Mouse (Mus musculus) neutrophil, adult 5-6 weeks (primary cell): Measurements from ENCODE around the gene Cyth1. TPM values are rescaled to one million over a fixed set of nuclear protein-coding genes. Genes with fewer than 3 reads are reported as not detected.
A peak's percentile ranks its signal among the peaks of the same experiment; 100 is the strongest.

Source experiments
- ATAC-seq: fragments of 151-379, 151-347 bp; 2 replicates; pipeline ENCODE4 v1.8.0; 2017; ENCODE audit warnings: mild to moderate bottlenecking, moderate TSS enrichment; ENCODE audit not compliant: insufficient number of reproducible peaks, poor library complexity, low FRiP score, severe bottlenecking; ENCODE audit errors: extremely low read depth
- total RNA-seq: library from RNA; stranded (forward); fragments of 200-1000 nt; gene quantifications from 2 replicates; pipeline ENCODE4 v1.2.3, GENCODE M21; 2017

The Cyth1 gene
- total RNA-seq, 1 experiment from 2014 or later: 192 TPM

- no peak for ATAC-seq
These were observed 79.7 kb downstream of the Cyth1 start for GRCm38 (mm10) chr11:118168714-118169113.

GRCm38 (mm10) chr11:118166626-118167025 lies 81.8 kb downstream of the Cyth1 start:
- ATAC-seq: no peak

GRCm38 (mm10) chr11:118165681-118166080 lies 82.7 kb downstream of the Cyth1 start:
- no peak for ATAC-seq

- no peak for ATAC-seq
These were observed 83.8 kb downstream of the Cyth1 start for GRCm38 (mm10) chr11:118164566-118164965.

GRCm38 (mm10) chr11:118162245-118162644 lies 86.1 kb downstream of the Cyth1 start:
- ATAC-seq: peak; percentile 40; the same call in 1 of the 2 replicates

- no peak for ATAC-seq
These were observed 87.2 kb downstream of the Cyth1 start for GRCm38 (mm10) chr11:118161240-118161639.

GRCm38 (mm10) chr11:118160763-118161162 lies 87.6 kb downstream of the Cyth1 start:
- no peak for ATAC-seq

- no peak for ATAC-seq
These were observed 89.6 kb downstream of the Cyth1 start for GRCm38 (mm10) chr11:118158753-118159152.

- ATAC-seq: peak; percentile 70
These were observed 91.8 kb downstream of the Cyth1 start for GRCm38 (mm10) chr11:118156480-118157060.

GRCm38 (mm10) chr11:118152964-118153363 lies 95.4 kb downstream of the Cyth1 start:
- ATAC-seq: peak; percentile 50

- no peak for ATAC-seq
These were observed 96.8 kb downstream of the Cyth1 start for GRCm38 (mm10) chr11:118151423-118152180.

GRCm38 (mm10) chr11:118150115-118150701 lies 98.2 kb downstream of the Cyth1 start:
- no peak for ATAC-seq

- ATAC-seq: no peak
These were observed 100.3 kb downstream of the Cyth1 start for GRCm38 (mm10) chr11:118147877-118148637.

- ATAC-seq: no peak
These were observed 101.9 kb downstream of the Cyth1 start for GRCm38 (mm10) chr11:118146446-118146845.

- peak; percentile 89 for ATAC-seq
These were observed 102.5 kb downstream of the Cyth1 start for GRCm38 (mm10) chr11:118145771-118146351.

- ATAC-seq: no peak
These were observed 103.3 kb downstream of the Cyth1 start for GRCm38 (mm10) chr11:118145092-118145491.

GRCm38 (mm10) chr11:118143731-118144130 lies 104.7 kb downstream of the Cyth1 start:
- no peak for ATAC-seq

- ATAC-seq: no peak
These were observed 105.7 kb downstream of the Cyth1 start for GRCm38 (mm10) chr11:118142547-118143165.
